Mouse (Mus musculus) heart, embryonic 16.5 days (tissue): ENCODE results near the gene Setd7. TPM values are rescaled to one million over a fixed set of nuclear protein-coding genes. Genes with fewer than 3 reads are reported as not detected.

Source experiments
- ATAC-seq: fragments of 200-750 bp; cut with Nextera tagmentation; replicated peaks from 2 replicates; pipeline ENCODE4 v1.8.0; 2017; ENCODE audit warnings: moderate number of reproducible peaks; ENCODE audit not compliant: insufficient read depth, low FRiP score; ENCODE audit errors: extremely low read depth
- H3K27ac ChIP-seq: fragments of 300-500 bp; sonication (generic); 2 replicates; pipeline ENCODE4 v1.5.1; 2014; ENCODE audit warnings: mild to moderate bottlenecking, low read length, control low read depth, moderate library complexity
- H3K27me3 ChIP-seq: fragments of 300-500 bp; sonication (generic); 2 replicates; pipeline ENCODE4 v1.6.1; 2014; ENCODE audit warnings: low read length, mixed read lengths; ENCODE audit not compliant: control insufficient read depth, insufficient read depth
- H3K36me3 ChIP-seq: fragments of 300-500 bp; sonication (generic); 2 replicates; pipeline ENCODE4 v1.6.1; 2014; ENCODE audit not compliant: control insufficient read depth, insufficient read depth
- H3K4me1 ChIP-seq: fragments of 300-500 bp; sonication (generic); 2 replicates; pipeline ENCODE4 v1.6.1; 2014; ENCODE audit warnings: low read length, mixed read lengths; ENCODE audit not compliant: control insufficient read depth, insufficient read depth
- H3K4me2 ChIP-seq: fragments of 300-500 bp; sonication (generic); 2 replicates; pipeline ENCODE4 v1.6.1; 2014; ENCODE audit warnings: low read depth, mild to moderate bottlenecking, control low read depth, low read length
- H3K4me3 ChIP-seq: fragments of 300-500 bp; sonication (generic); 2 replicates; pipeline ENCODE4 v1.5.1; 2014; ENCODE audit warnings: mild to moderate bottlenecking, control low read depth, low read length
- H3K9ac ChIP-seq: fragments of 300-500 bp; sonication (generic); 2 replicates; pipeline ENCODE4 v1.6.1; 2014; ENCODE audit warnings: low read length, control low read depth
- H3K9me3 ChIP-seq: fragments of 300-500 bp; sonication (generic); replicated peaks from 2 replicates; pipeline ENCODE4 v1.6.1; 2016; ENCODE audit warnings: low read length; ENCODE audit not compliant: control insufficient read depth
- WGBS: fragments of 180-500 bp; shearing (Covaris S2); extraction: QIAGEN DNeasy Blood & Tissue Kit; methylation state at CpG from one replicate; pipeline ENCODE4 v1.1.7; 2014; 5-methylcytosine and 5-hydroxymethylcytosine counted together
- polyA plus RNA-seq: library from polyadenylated mRNA; unstranded; fragments of >200 nt; fragmentation: Nextera tagmentation; extraction: Ambion mirVana; gene quantifications from 2 replicates; pipeline ENCODE4 v1.2.1, GENCODE M21; 2015

Setd7 gene
- polyA plus RNA-seq, 1 experiment from 2014 or later: 5.0 TPM

DNA sequence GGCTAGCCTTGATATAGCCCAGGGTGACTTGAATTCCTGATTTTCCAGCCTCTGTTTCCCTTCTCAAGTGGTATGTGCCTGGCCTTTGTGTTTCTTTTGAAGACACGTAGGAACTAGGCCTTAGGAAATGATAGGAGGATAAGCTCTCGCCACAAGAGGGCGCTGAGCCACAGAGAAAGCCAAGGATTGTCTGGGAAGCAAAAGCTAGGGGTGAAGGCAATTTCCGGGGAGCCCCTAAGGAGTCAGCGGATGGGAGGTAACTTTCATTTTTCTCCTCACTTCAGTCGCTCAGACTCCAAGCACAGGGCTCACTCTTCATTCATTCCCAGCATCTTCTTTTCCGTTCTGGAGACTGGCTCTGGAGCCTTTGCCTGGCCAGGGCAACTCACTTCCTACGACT is 49.8 kb downstream of the Setd7 start:
- Histone ChIP-seq H3K4me3 (peak overlapping the region; percentile 31; the same call in 1 of the 2 replicates), H3K36me3 (no peaks in the 10 kb centered on the region), H3K27ac (no peak overlapping the region), H3K27me3 (no peaks in the 10 kb centered on the region), H3K9me3 (no peaks in the 10 kb centered on the region), H3K4me1 (peaks cover 2% of the 10 kb centered on the region; the same call in 1 of the 2 replicates), H3K9ac (peak overlapping the region; percentile 50; the same call in 1 of the 2 replicates), H3K4me2 (peak overlapping the region; percentile 52)
- 22% methylated on average over 8 of the region's 8 CpGs for WGBS
- ATAC-seq: peak; percentile 55; the same call in 1 of the 2 replicates

DNA sequence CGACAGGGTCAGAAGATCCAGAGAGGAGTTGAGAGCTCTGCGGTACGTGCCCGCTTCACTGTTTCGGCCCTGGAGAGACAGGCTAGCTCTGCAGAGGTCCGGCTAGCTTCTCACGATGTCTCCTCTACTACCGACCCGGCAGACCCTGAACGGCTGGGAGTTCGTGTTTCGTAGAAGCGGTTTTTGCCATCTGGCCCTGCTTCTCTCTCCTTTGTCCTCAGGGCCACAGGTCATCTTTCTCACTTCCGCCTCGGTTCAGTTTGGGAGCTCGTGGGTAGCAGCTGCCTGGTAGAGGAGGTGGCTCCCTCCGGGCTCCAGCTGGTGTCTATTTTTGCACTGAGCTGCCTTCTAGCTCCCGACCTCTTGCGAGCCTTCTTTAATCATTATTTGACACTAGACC is 55.2 kb downstream of the Setd7 start:
- H3K9me3 ChIP-seq: no peaks in the 10 kb centered on the region
- no peak for ATAC-seq
- no peak overlapping the region for H3K9ac ChIP-seq
- H3K4me3 ChIP-seq: no peak overlapping the region
- no peak overlapping the region for H3K4me2 ChIP-seq
- H3K4me1 ChIP-seq: no peaks in the 10 kb centered on the region
- 64% methylated on average over 19 of the region's 19 CpGs for WGBS
- H3K36me3 ChIP-seq: no peaks in the 10 kb centered on the region
- no peaks in the 10 kb centered on the region for H3K27me3 ChIP-seq
- no peak overlapping the region for H3K27ac ChIP-seq

DNA sequence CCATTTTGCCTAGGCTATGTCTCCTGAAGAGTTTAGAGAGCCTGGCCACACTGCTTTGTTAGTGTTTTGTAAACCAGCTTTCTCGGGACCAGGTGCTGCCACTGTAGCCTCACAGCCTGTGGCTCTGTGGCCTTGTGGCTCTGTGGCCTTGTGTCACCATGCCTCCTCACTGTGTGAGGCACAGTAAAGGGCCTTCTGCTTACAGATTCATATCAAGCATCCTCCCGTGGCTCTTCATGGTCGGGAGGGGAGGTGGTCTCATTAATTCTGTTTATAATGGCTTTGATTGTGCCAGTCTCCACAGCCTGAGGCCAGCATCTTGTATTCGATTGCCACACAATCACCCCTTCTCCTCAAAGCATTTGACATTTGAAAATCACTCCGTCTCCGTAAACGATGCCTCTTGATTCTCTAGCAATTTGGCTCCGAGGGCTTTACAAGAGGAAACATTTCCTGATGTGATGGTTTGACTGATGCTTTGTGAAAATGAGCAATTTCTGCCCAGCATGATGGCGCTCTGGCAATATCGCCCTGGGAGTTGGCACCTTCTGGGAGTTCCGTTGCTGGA is 56.2 kb downstream of the Setd7 start:
- Histone ChIP-seq H3K27ac (no peak overlapping the region), H3K4me1 (no peaks in the 10 kb centered on the region), H3K9ac (no peak overlapping the region), H3K9me3 (no peaks in the 10 kb centered on the region), H3K4me3 (no peak overlapping the region), H3K27me3 (no peaks in the 10 kb centered on the region), H3K36me3 (no peaks in the 10 kb centered on the region), H3K4me2 (no peak overlapping the region)
- ATAC-seq: no peak
- 81% methylated on average over 11 of the region's 11 CpGs for WGBS

DNA sequence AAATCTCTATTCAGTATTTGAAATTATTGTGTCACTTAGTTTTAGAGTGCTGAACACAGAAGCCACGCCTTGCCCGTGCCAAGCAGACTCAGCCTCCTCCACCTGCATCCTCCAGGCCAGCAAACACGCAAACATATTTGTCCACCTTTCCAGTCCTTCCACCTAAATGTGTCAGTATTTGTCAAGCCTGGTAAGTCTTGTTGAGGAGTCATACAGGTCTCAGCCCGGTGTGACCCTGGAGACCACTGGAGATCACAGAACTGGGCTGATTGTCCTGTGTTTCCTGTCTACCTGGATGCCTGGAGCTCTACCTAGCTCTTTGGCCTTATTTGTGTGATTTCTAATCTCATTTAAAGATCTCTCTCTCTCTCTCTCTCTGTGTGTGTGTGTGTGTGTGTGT is 60.8 kb downstream of the Setd7 start:
- no peaks in the 10 kb centered on the region for H3K27me3 ChIP-seq
- WGBS: 88% methylated on average over 4 of the region's 4 CpGs
- no peak overlapping the region for H3K4me2 ChIP-seq
- H3K4me3 ChIP-seq: no peak overlapping the region
- no peak overlapping the region for H3K9ac ChIP-seq
- no peaks in the 10 kb centered on the region; the same call in 1 of the 2 replicates for H3K36me3 ChIP-seq
- no peaks in the 10 kb centered on the region for H3K4me1 ChIP-seq
- no peak overlapping the region for H3K27ac ChIP-seq
- no peak for ATAC-seq
- H3K9me3 ChIP-seq: no peaks in the 10 kb centered on the region

DNA sequence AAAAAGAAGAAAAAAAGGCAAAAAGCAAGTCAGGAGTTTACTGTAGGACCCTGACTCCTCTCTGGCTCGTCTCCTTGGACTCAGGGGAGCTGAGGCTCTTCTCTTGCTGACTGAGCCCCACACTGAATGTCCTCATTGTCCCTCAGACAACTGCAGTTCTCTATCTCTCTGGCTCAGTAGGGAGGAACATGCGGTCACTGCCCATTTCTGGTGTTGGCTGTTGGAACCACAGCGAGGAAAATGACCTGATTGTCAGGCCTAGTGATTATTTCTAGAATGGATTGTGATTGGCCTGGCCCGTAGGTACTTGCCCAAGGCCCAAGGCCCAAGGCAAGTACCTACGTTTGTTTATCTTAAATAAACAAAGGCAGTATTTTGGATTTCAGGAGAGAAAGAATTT is 62.0 kb downstream of the Setd7 start:
- WGBS: 57% methylated on average over 5 of the region's 5 CpGs
- peaks cover 6% of the 10 kb centered on the region for H3K36me3 ChIP-seq
- no peaks in the 10 kb centered on the region for H3K9me3 ChIP-seq
- no peak overlapping the region for H3K27ac ChIP-seq
- no peaks in the 10 kb centered on the region for H3K27me3 ChIP-seq
- no peak overlapping the region for H3K4me3 ChIP-seq
- no peak overlapping the region for H3K4me2 ChIP-seq
- no peak overlapping the region for H3K9ac ChIP-seq
- no peak for ATAC-seq
- H3K4me1 ChIP-seq: peaks cover 3% of the 10 kb centered on the region; the same call in 1 of the 2 replicates

DNA sequence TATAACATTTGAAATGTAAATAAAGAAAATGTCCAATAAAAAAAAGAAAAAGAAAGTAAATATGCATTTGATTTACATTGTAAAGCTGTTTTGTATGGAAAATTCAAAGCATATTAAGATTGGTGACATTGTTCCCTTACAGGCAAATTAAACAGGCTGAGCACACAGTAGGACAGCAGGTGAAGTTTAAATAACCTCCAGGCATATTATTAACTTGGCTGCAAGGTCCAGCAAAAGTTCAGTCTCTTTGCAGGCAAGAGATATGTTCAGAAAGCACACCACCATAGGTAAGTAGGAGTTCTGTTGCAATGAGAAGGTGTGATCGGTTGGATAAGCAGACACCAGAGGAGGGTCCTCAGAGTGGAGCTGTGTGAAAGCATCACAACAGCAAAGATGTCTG is 62.7 kb downstream of the Setd7 start:
- Histone ChIP-seq H3K27ac (no peak overlapping the region), H3K4me1 (peaks cover 10% of the 10 kb centered on the region), H3K36me3 (peaks cover 11% of the 10 kb centered on the region), H3K27me3 (no peaks in the 10 kb centered on the region), H3K4me3 (no peak overlapping the region), H3K9me3 (no peaks in the 10 kb centered on the region), H3K4me2 (no peak overlapping the region), H3K9ac (no peak overlapping the region)
- WGBS: 91% methylated on average over 1 of the region's 1 CpGs
- ATAC-seq: no peak

DNA sequence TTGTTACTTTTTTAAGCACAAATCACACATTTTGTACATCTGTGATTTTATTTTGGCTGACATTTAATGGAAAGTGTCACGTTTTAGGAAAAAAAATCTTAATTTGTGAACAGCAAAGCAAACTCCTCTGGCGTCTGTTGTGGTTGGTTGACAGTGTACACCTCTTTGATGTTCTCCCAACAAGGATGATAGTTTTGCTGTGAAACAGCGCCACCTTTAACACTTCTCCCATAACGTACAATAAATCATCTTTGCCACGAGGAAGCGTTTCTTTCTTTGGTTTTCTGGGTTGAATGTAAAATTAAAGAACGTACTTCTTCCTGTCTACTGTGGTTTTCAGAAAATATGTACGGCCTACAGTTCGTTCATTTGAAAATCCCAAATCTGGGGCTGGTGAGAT is 65.0 kb downstream of the Setd7 start:
- no peak overlapping the region for H3K4me3 ChIP-seq
- H3K4me2 ChIP-seq: no peak overlapping the region
- H3K36me3 ChIP-seq: peaks cover 11% of the 10 kb centered on the region
- H3K4me1 ChIP-seq: peaks cover 12% of the 10 kb centered on the region
- WGBS: 87% methylated on average over 9 of the region's 9 CpGs
- no peaks in the 10 kb centered on the region for H3K27me3 ChIP-seq
- no peak for ATAC-seq
- no peak overlapping the region for H3K9ac ChIP-seq
- no peak overlapping the region for H3K27ac ChIP-seq
- no peaks in the 10 kb centered on the region for H3K9me3 ChIP-seq

DNA sequence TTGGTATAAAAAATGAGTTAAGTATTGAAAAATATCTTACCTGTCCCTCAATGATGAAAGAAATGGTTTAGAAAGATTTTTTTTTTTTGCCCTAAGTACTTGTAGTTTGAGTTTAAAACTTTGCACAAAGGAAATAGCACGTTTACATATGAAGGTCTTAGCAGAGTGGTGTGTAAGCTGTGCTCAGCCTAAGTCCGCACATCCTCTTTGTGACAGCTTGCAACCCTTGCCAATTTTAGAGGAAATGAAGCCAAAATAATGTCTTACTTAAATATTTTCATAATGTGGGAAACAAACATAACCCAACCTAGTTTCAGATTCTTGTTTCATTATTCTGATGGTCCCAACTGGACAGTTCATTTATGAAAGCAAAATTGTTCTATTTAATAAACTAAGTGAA is 66.2 kb downstream of the Setd7 start:
- Histone ChIP-seq H3K9ac (no peak overlapping the region), H3K27ac (no peak overlapping the region), H3K4me3 (no peak overlapping the region), H3K4me1 (peaks cover 12% of the 10 kb centered on the region), H3K4me2 (no peak overlapping the region), H3K27me3 (no peaks in the 10 kb centered on the region), H3K36me3 (peaks cover 11% of the 10 kb centered on the region), H3K9me3 (no peaks in the 10 kb centered on the region)
- WGBS: 74% methylated on average over 2 of the region's 2 CpGs
- ATAC-seq: no peak

DNA sequence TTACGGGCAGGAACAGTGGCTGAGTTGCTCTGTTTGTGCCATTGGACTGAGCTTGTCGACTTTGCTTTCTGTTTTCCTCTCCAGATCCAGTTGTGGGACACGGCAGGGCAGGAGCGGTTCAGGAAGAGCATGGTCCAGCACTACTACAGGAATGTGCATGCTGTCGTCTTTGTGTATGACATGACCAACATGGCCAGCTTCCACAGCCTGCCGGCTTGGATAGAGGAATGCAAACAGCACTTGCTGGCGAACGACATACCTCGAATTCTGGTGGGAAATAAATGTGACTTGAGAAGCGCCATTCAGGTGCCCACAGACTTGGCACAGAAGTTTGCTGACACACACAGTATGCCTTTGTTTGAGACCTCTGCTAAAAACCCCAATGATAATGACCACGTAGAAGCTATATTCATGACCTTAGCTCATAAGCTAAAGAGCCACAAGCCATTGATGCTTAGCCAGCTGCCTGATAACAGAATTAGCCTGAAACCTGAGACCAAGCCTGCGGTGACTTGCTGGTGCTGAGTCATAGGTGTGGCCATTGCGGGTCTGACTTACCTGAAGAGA is 67.3 kb downstream of the Setd7 start:
- Histone ChIP-seq H3K4me3 (no peak overlapping the region), H3K9ac (no peak overlapping the region), H3K27ac (peak overlapping the region; percentile 50), H3K36me3 (peaks cover 12% of the 10 kb centered on the region), H3K27me3 (no peaks in the 10 kb centered on the region), H3K9me3 (no peaks in the 10 kb centered on the region), H3K4me1 (peaks cover 12% of the 10 kb centered on the region), H3K4me2 (no peak overlapping the region)
- 45% methylated on average over 13 of the region's 13 CpGs for WGBS
- peak; percentile 52 for ATAC-seq
